Mouse (Mus musculus): ENCODE measurements around the gene Fbxw2.
"Not testable (repeated sequence)": the region's sequence is repeated elsewhere in the genome, so short reads cannot be mapped to it uniquely, and the experiment has no call there.

Fbxw2 gene

DNA sequence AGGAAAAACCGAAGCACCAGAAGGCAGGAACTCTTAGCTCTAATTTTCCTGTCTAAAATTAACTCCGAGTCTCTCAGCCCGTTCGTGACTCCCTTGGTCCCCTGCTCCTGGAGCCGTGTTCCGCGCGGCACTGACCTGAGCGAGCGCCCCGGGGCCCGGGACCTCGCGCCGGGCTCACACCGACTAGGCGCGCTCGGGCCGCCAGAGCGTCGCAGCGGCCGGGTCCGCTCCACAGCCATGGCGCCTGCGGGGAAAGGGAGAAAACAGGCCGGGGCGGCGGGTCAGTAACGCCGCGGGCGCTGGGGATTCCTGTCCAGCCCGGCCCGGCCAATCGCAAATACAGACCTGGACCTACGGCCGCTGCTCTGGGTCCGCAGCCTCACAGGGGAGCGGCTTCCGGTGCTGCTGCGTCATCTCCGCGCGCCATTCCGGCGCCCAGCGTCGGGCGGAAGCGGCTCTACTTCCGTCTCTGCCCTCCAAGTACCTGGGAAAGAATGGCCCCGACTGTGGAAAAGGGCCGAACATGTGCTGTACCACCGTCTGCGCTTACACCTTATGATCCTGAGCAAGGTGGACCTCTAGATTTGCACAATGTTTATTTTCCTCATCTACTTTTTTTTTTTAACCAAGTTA, at the start of gene Fbxw2:
Fbxw2 (minus strand) TSS at position 485 of the 633 bp plus-strand sequence.
- DNase-seq: peak; percentile 90

DNA sequence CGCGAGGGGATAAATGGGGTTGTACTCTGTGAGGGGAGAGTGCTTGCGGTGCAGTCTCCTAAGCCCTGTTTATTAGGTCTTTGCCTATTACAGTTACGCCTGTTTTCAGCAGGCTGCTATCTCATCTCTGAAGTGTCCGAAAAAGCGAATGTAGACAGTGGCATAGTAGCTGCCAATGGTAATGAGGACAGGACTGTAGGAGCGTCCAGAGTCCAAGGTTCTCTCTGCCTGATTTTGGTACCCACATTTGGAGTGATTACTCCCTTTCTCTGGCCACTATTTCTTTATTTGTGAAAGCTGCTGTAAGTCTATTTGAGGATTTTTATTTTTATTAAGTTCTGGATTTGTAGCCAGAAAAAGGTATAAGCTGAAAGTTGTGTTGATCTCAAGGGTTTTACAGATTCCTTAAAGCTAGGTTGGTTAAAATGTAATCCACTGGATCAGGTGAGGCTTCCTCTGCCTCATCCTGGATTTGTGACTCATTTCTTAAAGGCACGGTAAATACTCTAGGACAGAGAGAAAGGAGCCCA, 48.8 kb upstream of the Fbxw2 start, which contains the start of gene Psmd5:
Psmd5 (minus strand) TSS at position 153 of the 530 bp plus-strand sequence.
- no peak for DNase-seq

DNA sequence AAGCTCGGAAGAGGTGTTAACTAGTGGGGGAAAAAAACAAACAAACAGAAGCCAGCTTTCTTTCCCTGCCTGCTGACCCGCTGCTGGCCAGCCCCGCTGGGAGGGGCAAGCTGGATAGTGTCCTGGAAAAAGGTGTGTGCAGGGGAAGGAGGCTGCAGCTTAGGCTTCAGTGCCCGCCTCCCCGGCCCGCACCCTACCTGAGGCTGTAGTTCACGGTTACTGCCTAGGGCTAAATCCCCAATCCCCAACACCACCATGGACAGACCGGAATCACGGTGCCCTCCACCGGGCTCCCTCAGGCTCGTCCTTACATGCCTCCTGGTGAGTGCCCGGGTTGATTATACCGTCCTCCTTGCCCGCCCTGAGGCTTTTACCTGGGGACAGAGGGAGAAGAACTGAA, 48.2 kb upstream of the Fbxw2 start, which contains the start of gene Cutal:
Cutal (plus strand) TSS at position 126 of the 400 bp plus-strand sequence.
- DNase-seq: no peak

DNA sequence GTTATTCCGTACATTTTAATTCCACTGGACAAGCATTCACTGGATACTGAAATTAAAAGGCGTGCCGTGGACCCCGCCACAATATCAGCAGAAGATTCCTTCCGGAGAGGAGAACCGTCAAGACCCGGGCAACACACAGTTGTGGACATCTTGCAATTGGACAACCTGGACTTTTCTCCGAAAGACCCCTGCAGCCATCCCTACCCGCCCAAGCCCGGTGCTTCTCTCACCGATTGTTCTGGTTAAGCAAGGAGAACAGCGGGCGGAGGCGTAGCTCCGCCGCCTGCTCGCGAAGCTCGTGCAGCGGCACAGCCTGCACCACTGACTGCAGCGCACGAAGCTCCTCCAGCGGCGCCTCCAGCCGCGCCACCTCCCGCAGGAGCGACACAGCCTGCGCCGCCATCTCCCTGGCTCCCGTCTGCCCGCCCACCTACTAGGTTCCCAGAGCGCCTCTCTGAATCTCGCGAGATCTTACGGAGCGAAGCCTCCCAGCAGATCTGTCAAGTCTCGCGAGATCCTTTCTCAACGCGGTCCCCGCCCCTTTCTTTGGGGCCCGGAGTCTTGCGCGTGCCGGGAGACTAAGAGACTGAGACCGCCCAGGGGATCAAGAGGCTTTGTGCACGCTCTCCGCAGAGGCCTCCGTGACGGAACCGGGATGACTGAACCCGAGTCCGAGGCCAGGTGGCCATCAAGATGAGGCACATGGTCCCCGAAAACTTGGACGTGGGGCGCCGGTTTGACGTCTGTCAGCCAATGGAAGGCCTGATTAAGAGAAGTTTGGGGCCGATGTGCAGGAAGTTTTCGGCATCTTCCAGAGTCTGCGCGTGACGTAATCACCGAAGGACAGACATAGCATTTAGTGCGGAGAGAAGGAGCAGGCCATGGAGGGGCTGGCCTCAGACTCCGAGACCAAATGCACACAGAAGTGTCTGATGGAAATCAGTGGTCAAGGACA, 44.7 kb upstream of the Fbxw2 start:
- DNase-seq: peak; percentile 91

DNA sequence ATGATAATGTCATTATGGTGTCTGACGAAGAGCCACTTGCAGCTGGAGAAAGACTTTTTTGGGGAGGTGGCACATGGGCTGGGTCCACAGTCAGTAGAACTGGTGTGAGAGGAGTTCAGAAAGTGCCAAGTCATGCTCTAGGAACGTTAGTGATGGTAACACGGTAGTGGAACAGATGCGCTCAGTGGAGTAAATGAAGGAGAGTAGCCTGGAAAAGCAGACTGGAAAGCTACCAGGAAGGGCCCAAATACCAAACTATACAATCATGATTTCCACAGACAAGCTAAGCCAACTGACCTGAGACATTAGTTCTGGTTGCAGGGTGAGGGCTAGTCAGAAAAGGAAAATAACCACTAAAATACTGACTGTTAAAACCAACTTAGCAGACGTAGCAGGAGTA, 43.6 kb upstream of the Fbxw2 start:
- no peak for DNase-seq

DNA sequence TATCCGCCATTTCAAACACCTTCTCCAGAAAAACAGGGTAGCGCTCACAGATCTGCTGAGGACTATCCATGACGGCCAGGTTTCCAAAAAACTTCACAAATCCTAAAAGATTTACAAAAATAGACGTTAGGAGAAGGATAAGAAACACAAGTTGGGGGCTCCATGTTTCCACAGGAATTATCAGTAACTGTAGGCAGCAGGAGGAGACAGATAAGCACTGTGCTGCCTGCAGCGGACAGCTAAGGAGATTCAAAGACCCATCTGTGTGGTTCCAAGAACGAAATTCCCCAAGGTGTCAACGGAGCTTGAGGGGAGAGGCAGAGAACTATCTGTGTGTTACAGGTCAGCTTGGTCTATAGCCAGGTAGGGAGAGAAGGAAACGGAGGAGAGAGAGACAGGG, 31.6 kb upstream of the Fbxw2 start:
- no peak for DNase-seq

DNA sequence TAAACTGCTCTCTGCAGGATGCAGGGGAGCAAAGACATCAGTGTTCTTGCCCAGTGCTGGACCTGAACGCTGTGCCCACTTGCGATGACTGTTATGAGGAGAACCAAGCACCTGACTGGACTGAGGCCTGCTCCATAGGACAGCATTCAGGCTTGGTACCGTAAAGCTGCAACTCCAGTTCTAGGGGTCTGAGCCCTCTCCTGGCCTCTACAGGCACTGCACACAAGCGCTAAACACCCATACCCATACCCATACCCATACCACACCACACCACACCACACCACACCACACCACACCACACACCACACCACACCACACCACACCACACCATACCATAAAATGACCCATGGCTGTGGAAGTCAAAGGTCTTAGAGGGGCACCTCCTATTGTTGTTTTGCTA, 29.2 kb upstream of the Fbxw2 start:
- no peak for DNase-seq

DNA sequence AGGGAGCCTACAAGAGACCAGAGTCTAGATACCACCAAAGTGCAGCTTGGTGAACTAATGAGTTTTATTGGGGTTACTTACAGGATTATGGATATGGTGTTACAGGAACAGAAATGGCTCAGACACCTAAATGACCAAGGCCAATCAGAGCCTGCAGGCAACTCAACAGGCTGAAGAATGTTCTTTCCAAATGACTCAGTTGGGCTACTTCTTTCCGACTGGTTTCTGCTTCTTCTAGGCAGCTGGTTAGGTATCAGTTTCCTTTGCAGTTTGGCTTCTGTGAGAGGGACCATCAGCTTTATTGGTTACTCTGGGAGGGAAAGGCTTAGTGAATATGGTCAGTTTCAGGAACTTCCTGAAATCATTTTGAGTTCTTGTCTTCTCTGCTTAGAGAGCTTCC, 21.6 kb upstream of the Fbxw2 start:
- no peak for DNase-seq

DNA sequence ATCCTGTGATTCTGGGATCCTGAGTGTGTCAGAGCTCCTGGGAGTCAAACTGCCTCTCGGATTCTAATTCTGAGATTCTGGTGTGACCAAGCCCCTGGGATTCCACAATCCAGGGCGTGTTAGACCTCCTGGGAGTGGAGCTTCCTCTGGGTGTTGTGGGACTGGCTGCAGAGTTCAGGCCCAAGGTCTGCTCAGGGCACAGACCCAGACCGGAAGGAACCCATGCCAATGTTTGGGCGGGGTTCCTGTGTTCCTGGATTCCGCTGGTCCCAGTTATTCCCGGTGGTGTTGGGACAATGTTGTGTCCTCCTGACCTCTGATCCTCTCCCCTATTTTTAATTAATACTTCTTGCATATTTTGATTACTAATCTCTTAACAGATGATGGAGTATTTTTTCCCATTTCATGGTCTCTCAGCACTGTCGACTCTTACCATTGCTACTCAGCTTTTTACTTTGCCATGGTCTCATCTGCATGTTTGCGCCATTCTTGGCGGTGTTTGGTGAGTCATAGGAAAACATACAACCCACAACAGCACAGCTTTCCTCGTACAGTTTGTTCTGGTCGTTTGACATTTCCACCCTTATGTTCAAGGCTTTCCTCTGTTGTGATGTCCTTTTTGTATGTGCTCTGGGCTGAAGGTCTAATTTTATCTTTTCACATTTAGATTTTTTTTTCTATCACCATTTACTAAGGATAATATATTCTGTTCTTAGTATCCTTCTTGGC, 17.3 kb upstream of the Fbxw2 start:
- DNase-seq: no peak

DNA sequence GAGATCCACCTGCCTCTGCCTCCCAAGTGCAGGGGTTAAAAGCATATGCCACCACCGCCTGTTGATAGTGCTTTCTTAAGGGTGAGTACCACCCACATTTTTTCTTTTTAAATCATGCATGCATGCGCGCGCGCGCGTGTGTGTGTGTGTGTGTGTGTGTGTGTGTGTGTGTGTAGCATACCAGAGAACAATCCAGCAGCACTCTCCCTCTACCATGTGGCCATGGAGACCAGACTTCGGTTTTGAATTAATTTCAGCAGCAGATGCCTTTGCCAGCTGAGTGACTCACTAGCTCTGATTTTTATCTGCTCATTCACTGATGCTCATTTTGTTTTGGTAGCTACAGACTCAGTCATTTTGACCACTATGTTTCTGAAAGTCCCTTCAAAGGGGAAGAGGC, 15.6 kb upstream of the Fbxw2 start:
- DNase-seq: no peak

DNA sequence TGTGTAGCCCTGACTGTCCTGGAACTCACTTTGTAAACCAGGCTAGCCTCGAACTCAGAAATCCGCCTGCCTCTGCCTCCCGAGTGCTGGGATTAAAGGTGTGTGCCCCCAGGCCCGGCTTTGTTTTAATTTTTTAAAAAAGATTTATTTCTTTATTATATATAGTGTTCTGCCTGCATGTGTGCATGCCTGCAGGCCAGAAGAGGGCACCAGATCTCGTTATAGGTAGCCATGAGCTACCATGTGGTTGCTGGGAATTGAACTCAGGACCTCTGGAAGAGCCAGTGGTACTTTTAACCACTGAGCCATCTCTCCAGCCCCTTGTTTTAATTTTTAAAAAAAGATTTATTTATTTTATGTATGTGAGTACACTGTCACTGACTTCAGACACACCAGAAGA, 14.0 kb upstream of the Fbxw2 start:
- not testable (repeated sequence) for DNase-seq

DNA sequence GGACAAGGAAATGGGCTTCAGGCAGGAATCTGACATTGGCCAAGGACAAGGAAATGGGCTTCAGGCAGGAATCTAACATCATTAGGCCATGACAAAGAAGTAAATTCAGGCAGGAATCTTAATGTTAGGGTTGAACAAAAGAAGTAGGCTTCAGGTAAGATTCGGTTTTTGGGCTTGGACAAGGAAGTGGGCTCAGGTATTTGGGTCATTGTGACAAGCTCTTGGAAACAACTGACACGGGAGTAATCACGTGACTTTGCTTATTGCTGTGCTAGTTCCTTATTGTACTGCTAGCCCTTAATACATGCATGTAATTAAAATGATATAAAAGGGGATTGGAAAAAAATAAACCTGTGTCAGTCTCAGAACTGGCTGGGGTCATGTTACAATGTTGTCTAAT, 9.6 kb upstream of the Fbxw2 start:
- no peak for DNase-seq

DNA sequence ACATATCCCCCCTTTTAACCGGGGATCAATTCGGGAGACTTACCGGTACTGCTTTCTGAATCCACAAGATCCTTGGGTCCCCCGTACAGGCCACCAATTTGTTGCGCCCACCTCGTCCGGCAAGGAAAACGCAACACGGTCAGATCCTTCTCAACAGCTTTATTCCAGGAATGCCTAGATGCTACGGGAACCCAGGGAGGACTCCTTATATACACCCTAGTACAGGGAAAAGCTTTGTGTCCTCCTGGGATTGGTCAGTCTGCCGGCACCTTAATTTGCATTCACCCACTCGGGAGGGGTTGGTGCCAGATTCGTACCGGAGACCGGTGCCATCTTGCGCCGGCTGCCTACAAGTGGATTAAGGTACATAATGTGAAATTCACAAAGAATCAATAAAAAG, 7.5 kb upstream of the Fbxw2 start:
- no peak for DNase-seq

DNA sequence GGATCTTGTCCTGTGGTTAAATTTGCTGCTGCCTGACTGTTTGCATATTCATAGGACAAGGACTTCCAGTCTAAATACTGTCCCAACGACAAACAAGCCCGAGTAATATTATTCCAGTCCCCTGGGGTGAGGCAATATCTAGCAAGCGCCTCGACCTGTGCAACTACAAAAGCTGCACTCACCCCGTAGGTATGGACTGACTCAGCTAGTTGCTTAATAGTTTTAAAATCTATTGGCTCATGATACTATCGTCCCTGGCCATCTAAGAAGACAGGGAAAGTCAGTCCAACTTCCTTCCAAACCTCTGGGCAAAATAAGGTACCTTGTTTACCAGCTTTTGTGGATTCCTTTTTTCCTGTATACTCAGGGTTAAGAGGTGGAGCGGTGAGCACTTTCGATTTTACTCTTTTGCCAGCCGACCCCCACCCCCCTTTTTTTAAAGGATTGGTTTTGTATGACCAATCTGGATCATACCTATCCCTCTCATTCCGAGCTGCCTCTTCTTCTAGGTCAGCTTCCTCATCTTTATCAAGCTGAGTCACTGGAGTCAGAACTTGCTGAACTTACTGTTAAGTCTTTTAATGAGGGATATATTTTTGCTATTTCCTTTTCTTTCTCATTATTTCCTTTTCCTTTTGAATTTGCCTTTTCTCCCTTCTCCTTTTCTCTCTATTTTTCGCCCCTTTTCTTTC, 6.8 kb upstream of the Fbxw2 start, which contains the start of gene Gm34653:
Gm34653 (plus strand) TSS at position 242 of the 692 bp plus-strand sequence.
- not testable (repeated sequence) for DNase-seq

DNA sequence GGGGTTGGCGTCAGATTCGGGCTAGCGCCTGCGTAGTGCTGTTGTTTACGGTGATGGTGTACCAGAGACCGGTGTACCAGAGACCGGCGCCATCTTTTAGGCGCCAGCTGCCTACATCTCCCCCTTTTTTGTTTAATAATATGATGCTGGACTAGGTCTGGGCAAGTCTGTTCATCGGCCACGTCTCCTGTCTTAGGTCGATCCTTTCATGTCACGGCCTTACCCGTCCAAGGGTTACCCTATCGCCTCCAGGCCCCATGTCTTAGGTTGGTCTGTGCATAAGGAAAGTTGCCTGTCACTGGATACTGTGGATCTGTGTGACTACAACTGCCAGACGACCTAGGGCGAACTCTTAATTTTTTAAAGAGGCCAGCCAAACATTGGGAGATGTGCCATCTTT, 4.0 kb upstream of the Fbxw2 start:
- DNase-seq: not testable (repeated sequence)

DNA sequence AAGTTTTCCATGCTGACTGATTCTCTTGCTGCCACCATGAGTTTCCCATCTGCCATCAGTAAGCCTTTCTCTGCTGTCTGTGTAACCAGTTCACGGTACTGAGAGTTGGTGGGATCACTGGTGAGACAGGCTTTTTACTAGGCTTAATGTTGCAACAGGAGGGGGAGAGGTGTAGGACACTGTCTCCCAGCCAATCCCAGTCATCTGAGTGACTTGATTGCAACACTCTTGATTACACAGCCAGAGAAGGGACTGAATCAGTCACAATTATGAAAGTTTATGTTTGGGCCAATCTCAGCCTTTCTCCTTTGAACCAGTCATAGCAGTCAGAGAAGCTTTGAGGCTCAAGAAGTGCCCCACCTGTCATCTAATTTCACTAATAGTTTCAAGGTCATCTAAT, 1.9 kb upstream of the Fbxw2 start:
- DNase-seq: no peak

DNA sequence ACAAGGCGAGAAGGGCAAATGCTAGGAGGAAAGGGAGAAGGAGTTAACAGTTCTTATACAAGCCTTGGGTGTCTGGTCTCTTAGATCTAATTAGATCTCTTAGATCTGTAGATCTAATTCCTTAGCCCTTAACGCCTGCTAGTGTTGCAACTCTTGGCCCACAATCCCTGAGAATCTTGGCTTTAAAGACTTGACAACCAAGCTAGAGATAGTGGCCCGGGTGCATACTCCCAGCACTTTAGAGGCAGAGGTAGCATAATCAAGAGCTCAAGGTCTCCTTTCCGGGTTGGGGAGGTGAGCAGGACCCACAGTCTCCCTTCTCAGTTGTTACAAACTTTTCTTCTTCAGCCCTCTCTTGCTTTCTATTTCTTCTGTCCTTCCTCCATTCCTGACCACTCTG, 1.5 kb upstream of the Fbxw2 start:
- no peak for DNase-seq

DNA sequence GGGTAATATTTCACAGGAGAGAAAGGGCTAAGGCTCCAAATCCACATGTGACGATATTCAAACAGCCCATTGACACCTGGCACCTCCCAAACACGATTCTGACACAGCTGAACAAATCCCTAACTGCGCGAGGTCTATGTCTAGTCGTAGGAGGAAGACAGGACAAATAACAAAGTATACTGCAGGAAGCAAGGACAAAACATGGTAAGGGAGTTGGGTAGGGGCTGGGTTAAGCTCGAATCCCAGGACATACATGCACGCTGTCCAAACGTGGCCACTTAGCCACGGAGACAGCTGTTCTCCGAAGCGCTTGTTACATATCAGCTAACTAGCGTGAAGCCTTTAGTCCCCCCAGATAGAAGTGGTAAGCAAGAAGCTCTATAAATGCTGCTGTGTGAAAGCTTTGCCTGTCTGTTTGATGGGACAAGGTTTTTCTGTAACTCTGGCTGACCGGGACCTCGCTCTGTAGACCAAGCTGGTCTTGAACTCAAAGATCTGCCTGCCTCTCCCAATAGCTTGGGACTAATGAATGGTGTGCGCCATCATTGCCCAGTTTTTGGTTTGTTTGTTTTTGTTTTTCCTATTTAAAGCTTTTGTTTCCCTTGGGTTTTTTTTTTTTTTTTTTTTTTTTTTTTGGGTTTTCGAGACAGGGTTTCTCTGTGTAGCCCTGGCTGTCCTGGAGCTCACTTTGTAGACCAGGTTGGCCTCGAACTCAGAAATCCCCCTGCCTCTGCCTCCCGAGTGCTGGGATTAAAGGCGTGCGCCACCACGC, 535 bp upstream of the Fbxw2 start:
- DNase-seq: peak; percentile 22

DNA sequence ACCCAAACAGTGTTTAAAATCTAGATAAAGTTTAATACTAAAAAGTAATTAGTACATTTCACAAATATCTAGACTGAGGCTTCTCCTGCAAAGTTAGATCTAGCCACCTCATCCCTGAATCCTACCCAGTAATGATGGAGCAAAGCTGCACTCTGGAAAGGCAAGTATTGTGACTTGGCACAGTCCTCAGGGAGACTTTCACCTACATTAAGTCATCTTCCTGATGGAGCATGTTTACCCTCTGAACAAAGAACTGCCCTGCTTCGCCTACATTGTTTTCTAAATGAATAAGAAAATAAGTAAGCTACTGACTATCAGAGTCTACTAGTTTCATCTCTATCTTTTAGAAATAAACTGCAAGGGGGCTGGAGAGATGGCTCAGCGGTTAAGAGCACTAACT, 7.6 kb downstream of the Fbxw2 start:
- DNase-seq: no peak

DNA sequence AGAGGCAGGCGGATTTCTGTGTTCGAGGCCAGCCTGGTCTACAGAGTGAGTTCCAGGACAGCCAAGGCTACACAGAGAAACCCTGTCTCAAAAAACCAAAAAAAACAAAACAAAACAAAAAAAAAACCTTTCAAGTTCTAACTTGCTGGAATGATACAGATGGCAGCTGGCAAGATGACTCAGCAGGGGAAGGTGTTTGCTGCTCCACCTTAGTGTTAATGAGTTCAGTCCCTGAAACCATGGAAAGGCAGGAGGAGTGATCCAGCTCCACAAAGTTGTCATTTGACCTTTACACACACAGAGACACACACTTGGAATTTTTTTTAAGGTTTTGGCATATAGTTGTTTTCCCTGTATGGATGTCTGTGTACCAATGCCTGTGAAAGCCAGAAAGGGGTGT, 10.2 kb downstream of the Fbxw2 start:
- not testable (repeated sequence) for DNase-seq

DNA sequence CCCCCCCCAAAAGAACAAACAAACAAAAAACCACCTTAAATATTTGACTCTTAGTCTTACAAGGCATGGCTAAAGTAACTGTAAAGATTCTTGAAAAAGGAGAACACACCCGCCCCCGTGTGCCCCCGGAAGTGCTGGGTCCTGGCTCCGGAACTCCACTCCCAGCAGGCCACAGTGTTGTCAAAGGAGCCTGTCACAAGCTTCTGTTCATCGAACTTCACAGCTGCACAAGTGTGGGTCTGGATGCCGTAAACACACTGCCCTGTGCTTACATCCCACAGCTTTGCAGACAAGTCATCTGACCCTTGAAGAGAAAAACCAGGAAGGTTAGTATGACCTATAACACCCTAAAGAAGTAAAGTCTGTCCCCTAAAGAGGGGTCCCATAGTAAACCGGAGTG, 13.4 kb downstream of the Fbxw2 start:
- DNase-seq: no peak

DNA sequence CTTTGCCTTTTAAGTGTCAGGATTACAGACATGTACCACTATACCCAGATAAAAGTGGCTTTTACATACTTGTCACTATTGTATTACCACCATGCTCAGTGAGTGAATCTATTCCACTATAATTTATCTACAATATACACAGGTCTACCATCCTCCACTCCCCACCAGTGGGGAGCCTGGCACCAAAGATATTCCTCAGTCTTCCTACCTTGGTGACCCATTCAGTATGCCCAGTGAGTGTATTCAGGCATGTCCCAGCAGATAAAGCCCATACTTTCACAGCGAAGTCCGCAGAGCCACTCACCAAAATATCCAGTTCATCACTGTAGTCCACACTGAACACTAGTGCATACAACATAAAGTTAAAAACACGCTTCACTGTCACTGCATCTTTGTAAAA, 15.3 kb downstream of the Fbxw2 start:
- no peak for DNase-seq

Measured in cerebellum, adult 8-10 months (tissue).